Mouse (Mus musculus): ENCODE results near the gene 2010300C02Rik. TPM values are rescaled to one million over a fixed set of nuclear protein-coding genes. Genes with fewer than 3 reads are reported as not detected.
A peak's percentile ranks its signal among the peaks of the same experiment; 100 is the strongest.

Gene 2010300C02Rik
- polyA plus RNA-seq, 1 experiment from 2014 or later, result 6.5 TPM

GRCm38 (mm10) chr1:37641361-37641760 lies 78.5 kb downstream of the 2010300C02Rik start:
- H3K4me2 ChIP-seq (ENCODE audit: low read depth, low read length), result no peak overlapping the region
- H3K27ac ChIP-seq (replicated peaks; ENCODE audit: low read depth, low read length), result no peak overlapping the region
- H3K9me3 ChIP-seq (ENCODE audit: control insufficient read depth, low read length), result no peaks in the 10 kb centered on the region
- H3K27me3 ChIP-seq (replicated peaks; ENCODE audit: control insufficient read depth, insufficient read depth, low read length), result no peaks in the 10 kb centered on the region
- H3K4me3 ChIP-seq (ENCODE audit: low read depth, low read length), result no peak overlapping the region
- H3K9ac ChIP-seq (ENCODE audit: low read depth, low read length), result no peak overlapping the region
- 86% methylated on average over 11 of the region's 11 CpGs for WGBS
- no peaks in the 10 kb centered on the region for H3K36me3 ChIP-seq (ENCODE audit: control insufficient read depth, insufficient read depth, low read length)
- ATAC-seq (ENCODE audit: low read depth) (no peak), DNase-seq (ENCODE audit: low spot score) (no peak)
- H3K4me1 ChIP-seq (ENCODE audit: control insufficient read depth, insufficient read depth, low read length), result no peaks in the 10 kb centered on the region

GRCm38 (mm10) chr1:37639101-37639500 lies 80.8 kb downstream of the 2010300C02Rik start:
- ATAC-seq (ENCODE audit: low read depth), result peak; percentile 87
- no peaks in the 10 kb centered on the region for H3K27me3 ChIP-seq (replicated peaks; ENCODE audit: control insufficient read depth, insufficient read depth, low read length)
- H3K4me3 ChIP-seq (ENCODE audit: low read depth, low read length), result no peak overlapping the region
- H3K36me3 ChIP-seq (ENCODE audit: control insufficient read depth, insufficient read depth, low read length), result no peaks in the 10 kb centered on the region
- WGBS, result 14% methylated on average over 10 of the region's 10 CpGs
- H3K4me1 ChIP-seq (ENCODE audit: control insufficient read depth, insufficient read depth, low read length), result no peaks in the 10 kb centered on the region
- peak overlapping the region; percentile 31 for H3K4me2 ChIP-seq (ENCODE audit: low read depth, low read length)
- no peaks in the 10 kb centered on the region for H3K9me3 ChIP-seq (ENCODE audit: control insufficient read depth, low read length)
- no peak overlapping the region for H3K27ac ChIP-seq (replicated peaks; ENCODE audit: low read depth, low read length)
- DNase-seq (ENCODE audit: low spot score), result peak; percentile 79
- H3K9ac ChIP-seq (ENCODE audit: low read depth, low read length), result no peak overlapping the region

- DNase-seq (ENCODE audit: low spot score), result no peak
- H3K4me2 ChIP-seq (ENCODE audit: low read depth, low read length), result no peak overlapping the region
- no peak for ATAC-seq (ENCODE audit: low read depth)
Measured at GRCm38 (mm10) chr1:37638560-37638959, 81.3 kb downstream of the 2010300C02Rik start.

GRCm38 (mm10) chr1:37637571-37637970 lies 82.3 kb downstream of the 2010300C02Rik start:
- DNase-seq (ENCODE audit: low spot score) (no peak), ATAC-seq (ENCODE audit: low read depth) (no peak)
- H3K9me3 ChIP-seq (ENCODE audit: control insufficient read depth, low read length), result no peaks in the 10 kb centered on the region
- H3K4me2 ChIP-seq (ENCODE audit: low read depth, low read length), result no peak overlapping the region
- H3K27me3 ChIP-seq (replicated peaks; ENCODE audit: control insufficient read depth, insufficient read depth, low read length), result no peaks in the 10 kb centered on the region
- H3K36me3 ChIP-seq (ENCODE audit: control insufficient read depth, insufficient read depth, low read length), result no peaks in the 10 kb centered on the region
- no peak overlapping the region for H3K27ac ChIP-seq (replicated peaks; ENCODE audit: low read depth, low read length)
- no peak overlapping the region for H3K4me3 ChIP-seq (ENCODE audit: low read depth, low read length)
- H3K4me1 ChIP-seq (ENCODE audit: control insufficient read depth, insufficient read depth, low read length), result no peaks in the 10 kb centered on the region
- H3K9ac ChIP-seq (ENCODE audit: low read depth, low read length), result no peak overlapping the region
- 67% methylated on average over 11 of the region's 11 CpGs for WGBS

More at GRCm38 (mm10) chr1:37638560-37638959, 81.3 kb downstream of the 2010300C02Rik start:
- 81% methylated on average over 9 of the region's 9 CpGs for WGBS
- Histone ChIP-seq H3K27me3 (replicated peaks; ENCODE audit: control insufficient read depth, insufficient read depth, low read length) (no peaks in the 10 kb centered on the region), H3K27ac (replicated peaks; ENCODE audit: low read depth, low read length) (no peak overlapping the region), H3K4me3 (ENCODE audit: low read depth, low read length) (no peak overlapping the region), H3K9ac (ENCODE audit: low read depth, low read length) (no peak overlapping the region), H3K36me3 (ENCODE audit: control insufficient read depth, insufficient read depth, low read length) (no peaks in the 10 kb centered on the region), H3K9me3 (ENCODE audit: control insufficient read depth, low read length) (no peaks in the 10 kb centered on the region), H3K4me1 (ENCODE audit: control insufficient read depth, insufficient read depth, low read length) (no peaks in the 10 kb centered on the region)

- Histone ChIP-seq H3K27ac (replicated peaks; ENCODE audit: low read depth, low read length) (no peak overlapping the region), H3K9ac (ENCODE audit: low read depth, low read length) (no peak overlapping the region), H3K9me3 (ENCODE audit: control insufficient read depth, low read length) (no peaks in the 10 kb centered on the region), H3K4me2 (ENCODE audit: low read depth, low read length) (no peak overlapping the region), H3K27me3 (replicated peaks; ENCODE audit: control insufficient read depth, insufficient read depth, low read length) (no peaks in the 10 kb centered on the region), H3K4me1 (ENCODE audit: control insufficient read depth, insufficient read depth, low read length) (no peaks in the 10 kb centered on the region), H3K36me3 (ENCODE audit: control insufficient read depth, insufficient read depth, low read length) (no peaks in the 10 kb centered on the region), H3K4me3 (ENCODE audit: low read depth, low read length) (no peak overlapping the region)
- DNase-seq (ENCODE audit: low spot score) (no peak), ATAC-seq (ENCODE audit: low read depth) (no peak)
- WGBS, result 84% methylated on average over 5 of the region's 5 CpGs
Measured at GRCm38 (mm10) chr1:37636824-37637223, 83.1 kb downstream of the 2010300C02Rik start.

GRCm38 (mm10) chr1:37636169-37636568 lies 83.7 kb downstream of the 2010300C02Rik start:
- no peaks in the 10 kb centered on the region for H3K4me1 ChIP-seq (ENCODE audit: control insufficient read depth, insufficient read depth, low read length)
- H3K27me3 ChIP-seq (replicated peaks; ENCODE audit: control insufficient read depth, insufficient read depth, low read length), result no peaks in the 10 kb centered on the region
- no peaks in the 10 kb centered on the region for H3K36me3 ChIP-seq (ENCODE audit: control insufficient read depth, insufficient read depth, low read length)
- no peak overlapping the region for H3K27ac ChIP-seq (replicated peaks; ENCODE audit: low read depth, low read length)
- WGBS, result 88% methylated on average over 1 of the region's 2 CpGs
- H3K9me3 ChIP-seq (ENCODE audit: control insufficient read depth, low read length), result no peaks in the 10 kb centered on the region
- no peak for DNase-seq (ENCODE audit: low spot score)
- H3K4me2 ChIP-seq (ENCODE audit: low read depth, low read length), result no peak overlapping the region
- ATAC-seq (ENCODE audit: low read depth), result no peak
- H3K4me3 ChIP-seq (ENCODE audit: low read depth, low read length), result no peak overlapping the region
- H3K9ac ChIP-seq (ENCODE audit: low read depth, low read length), result no peak overlapping the region

- H3K9me3 ChIP-seq (ENCODE audit: control insufficient read depth, low read length), result no peaks in the 10 kb centered on the region
- ATAC-seq (ENCODE audit: low read depth) (no peak), DNase-seq (ENCODE audit: low spot score) (no peak)
- H3K4me1 ChIP-seq (ENCODE audit: control insufficient read depth, insufficient read depth, low read length), result no peaks in the 10 kb centered on the region
- no peaks in the 10 kb centered on the region for H3K27me3 ChIP-seq (replicated peaks; ENCODE audit: control insufficient read depth, insufficient read depth, low read length)
- 57% methylated on average over 7 of the region's 7 CpGs for WGBS
- H3K9ac ChIP-seq (ENCODE audit: low read depth, low read length), result no peak overlapping the region
- no peak overlapping the region for H3K4me3 ChIP-seq (ENCODE audit: low read depth, low read length)
- H3K4me2 ChIP-seq (ENCODE audit: low read depth, low read length), result no peak overlapping the region
- no peaks in the 10 kb centered on the region for H3K36me3 ChIP-seq (ENCODE audit: control insufficient read depth, insufficient read depth, low read length)
- no peak overlapping the region for H3K27ac ChIP-seq (replicated peaks; ENCODE audit: low read depth, low read length)
Measured at GRCm38 (mm10) chr1:37635716-37636115, 84.2 kb downstream of the 2010300C02Rik start.

- no peak for ATAC-seq (ENCODE audit: low read depth)
- Histone ChIP-seq H3K4me3 (ENCODE audit: low read depth, low read length) (no peak overlapping the region), H3K9ac (ENCODE audit: low read depth, low read length) (no peak overlapping the region), H3K4me2 (ENCODE audit: low read depth, low read length) (no peak overlapping the region), H3K27me3 (replicated peaks; ENCODE audit: control insufficient read depth, insufficient read depth, low read length) (no peaks in the 10 kb centered on the region), H3K27ac (replicated peaks; ENCODE audit: low read depth, low read length) (no peak overlapping the region), H3K9me3 (ENCODE audit: control insufficient read depth, low read length) (no peaks in the 10 kb centered on the region), H3K36me3 (ENCODE audit: control insufficient read depth, insufficient read depth, low read length) (no peaks in the 10 kb centered on the region), H3K4me1 (ENCODE audit: control insufficient read depth, insufficient read depth, low read length) (no peaks in the 10 kb centered on the region)
- DNase-seq (ENCODE audit: low spot score), result no peak
- WGBS, result 28% methylated on average over 4 of the region's 4 CpGs
Measured at GRCm38 (mm10) chr1:37634658-37635057, 85.2 kb downstream of the 2010300C02Rik start.

- DNase-seq (ENCODE audit: low spot score), result no peak
- WGBS, result 63% methylated on average over 5 of the region's 5 CpGs
Measured at GRCm38 (mm10) chr1:37633516-37633915, 86.4 kb downstream of the 2010300C02Rik start.

More at GRCm38 (mm10) chr1:37633516-37633915, 86.4 kb downstream of the 2010300C02Rik start:
- Histone ChIP-seq H3K9ac (ENCODE audit: low read depth, low read length) (no peak overlapping the region), H3K9me3 (ENCODE audit: control insufficient read depth, low read length) (no peaks in the 10 kb centered on the region), H3K27me3 (replicated peaks; ENCODE audit: control insufficient read depth, insufficient read depth, low read length) (no peaks in the 10 kb centered on the region), H3K4me3 (ENCODE audit: low read depth, low read length) (no peak overlapping the region), H3K27ac (replicated peaks; ENCODE audit: low read depth, low read length) (no peak overlapping the region), H3K36me3 (ENCODE audit: control insufficient read depth, insufficient read depth, low read length) (no peaks in the 10 kb centered on the region), H3K4me1 (ENCODE audit: control insufficient read depth, insufficient read depth, low read length) (no peaks in the 10 kb centered on the region), H3K4me2 (ENCODE audit: low read depth, low read length) (no peak overlapping the region)
- no peak for ATAC-seq (ENCODE audit: low read depth)
